Mouse (Mus musculus) brain, embryonic 14.5 days (tissue): ENCODE results near the gene Zfp809.

Experiments used
- CTCF ChIP-seq: fragments of 200-500 bp; IDR thresholded peaks from 2 replicates; pipeline ENCODE4 v1.5.1; 2012; ENCODE audit warnings: inconsistent platforms, mild to moderate bottlenecking, moderate library complexity, borderline replicate concordance; ENCODE audit not compliant: insufficient read depth, insufficient read length; ENCODE audit errors: extremely low read depth
- POLR2A ChIP-seq: fragments of 200-500 bp; IDR thresholded peaks from 2 replicates; pipeline ENCODE4 v1.6.1; 2012; ENCODE audit warnings: mild to moderate bottlenecking, inconsistent platforms, borderline replicate concordance; ENCODE audit not compliant: poor library complexity, insufficient read depth, insufficient read length, severe bottlenecking; ENCODE audit errors: extremely low read depth

GRCm38 (mm10) chr9:22224066-22224465 lies 1.4 kb upstream of the Zfp809 start:
- TF ChIP-seq CTCF (no peak), POLR2A (no peak)
